Mouse (Mus musculus): ENCODE measurements at regions not wholly inside any gene's neighbourhood (a gene's known extent, or its start where the extent isn't known, plus 50 kb on each side); places are given as distances from the start of the nearest gene placed in this dataset.

GRCm38 (mm10) chr9:86231692-86232091, 233.1 kb downstream of the Ube2cbp start:
- no peak for DNase-seq

DNA sequence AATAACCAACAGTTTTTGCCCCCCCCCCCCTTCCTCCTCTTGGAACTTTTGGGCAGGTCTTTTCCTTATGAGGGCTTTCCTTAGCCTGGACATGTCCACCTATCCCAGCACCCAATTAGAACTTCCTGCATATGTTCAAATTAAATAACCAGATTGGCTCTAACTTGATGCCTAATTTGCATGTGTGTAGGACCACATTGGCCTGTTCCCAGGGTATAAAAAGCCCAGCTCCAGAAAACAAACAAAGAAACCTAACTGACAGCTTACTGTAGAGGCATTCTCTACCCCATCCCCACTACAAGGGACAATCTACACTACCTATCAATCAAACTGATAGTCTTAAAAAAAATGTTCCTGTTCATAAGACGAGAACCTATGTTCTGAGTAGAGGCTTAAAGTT, 232.6 kb downstream of the Ube2cbp start:
- DNase-seq: no peak

- DNase-seq: peak; percentile 5
Measured at GRCm38 (mm10) chr9:86233775-86234174, 231.0 kb downstream of the Ube2cbp start.

GRCm38 (mm10) chr9:86238691-86239090, 226.1 kb downstream of the Ube2cbp start:
- no peak for DNase-seq

DNA sequence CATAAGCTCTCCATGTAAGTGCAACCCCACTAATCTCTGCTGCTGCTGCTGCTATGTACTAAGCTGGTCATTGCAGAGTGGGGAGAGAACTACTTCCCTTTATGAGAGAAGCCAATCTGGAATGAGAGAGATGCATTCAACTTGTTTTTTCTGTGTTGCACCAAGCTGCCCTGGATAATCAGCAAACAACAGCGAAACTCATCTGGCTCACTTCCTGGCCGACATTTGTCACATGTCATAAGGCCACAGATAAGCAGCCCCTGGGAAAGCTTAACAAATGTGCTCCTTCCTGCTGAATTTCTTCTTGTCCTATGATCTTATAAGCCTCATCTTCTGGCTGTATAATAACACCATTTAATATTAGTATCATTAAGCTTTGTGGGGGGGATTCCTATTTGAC, 224.5 kb downstream of the Ube2cbp start:
- DNase-seq: no peak

DNA sequence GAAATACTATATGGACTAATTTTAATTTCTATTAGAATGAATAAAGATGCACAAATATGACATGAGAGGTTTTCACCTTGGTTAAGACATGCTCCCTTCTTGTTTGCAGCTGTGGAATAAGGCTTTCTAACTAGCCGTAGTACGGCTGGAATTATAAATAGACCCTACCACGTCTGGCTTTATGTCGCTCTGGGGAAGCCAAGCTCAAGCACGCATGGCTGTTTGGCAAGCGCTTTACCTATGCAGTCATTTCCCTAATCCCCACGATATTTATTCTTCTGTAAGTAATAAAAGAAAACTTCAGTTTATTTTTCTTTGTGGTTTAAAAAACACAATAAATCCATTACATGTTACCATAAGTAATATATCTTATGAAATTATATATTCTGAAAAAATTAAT, 223.9 kb downstream of the Ube2cbp start:
- no peak for DNase-seq

DNA sequence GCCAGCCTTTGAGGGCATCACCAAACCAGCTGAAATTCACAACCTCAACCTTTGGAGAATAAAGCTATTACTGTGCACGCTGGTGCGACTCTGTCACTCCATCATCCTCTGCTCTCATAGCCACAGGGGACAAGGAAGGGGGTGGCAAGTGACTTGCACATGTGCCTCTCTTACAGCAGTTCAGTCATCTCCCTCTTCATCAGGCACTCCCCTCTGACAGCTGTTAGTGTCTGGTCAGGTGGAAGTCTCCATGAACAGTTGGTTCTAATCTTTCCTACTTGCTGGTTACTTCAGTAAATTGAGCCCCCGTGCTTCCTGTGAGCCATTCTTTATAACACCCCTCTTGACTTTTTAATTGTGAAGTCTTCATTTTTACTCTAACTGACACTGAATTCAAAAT, 214.6 kb downstream of the Ube2cbp start:
- DNase-seq: no peak

- no peak for DNase-seq
Measured at GRCm38 (mm10) chr9:86251331-86251730, 213.4 kb downstream of the Ube2cbp start.
